Mouse (Mus musculus) heart, embryonic 14.5 days (tissue): ENCODE data around the gene Capns2. TPM values are rescaled to one million over a fixed set of nuclear protein-coding genes. Genes with fewer than 3 reads are reported as not detected.

Source experiments
- ATAC-seq: fragments of 200-750 bp; cut with Nextera tagmentation; 2 replicates; pipeline ENCODE4 v1.8.0; 2017; ENCODE audit warnings: low read depth, moderate TSS enrichment; ENCODE audit not compliant: insufficient number of reproducible peaks, insufficient read depth, low FRiP score
- H3K27ac ChIP-seq, 2 experiments: fragments of 200-500 bp in 1 of 2; fragments of 300-500 bp in 1 of 2; sonication (generic) in 1 of 2; replicated peaks in 1 of 2; 2 replicates each; pipeline ENCODE4 v1.5.1; 2012 to 2014; ENCODE audit warnings: low read depth in 2 of 2, low read length in 2 of 2, control low read depth in 1 of 2, mild to moderate bottlenecking in 1 of 2, mixed read lengths in 1 of 2; ENCODE audit not compliant: control insufficient read depth in 1 of 2, insufficient read depth in 1 of 2
- H3K27me3 ChIP-seq: fragments of 300-500 bp; sonication (generic); 2 replicates; pipeline ENCODE4 v1.6.1; 2014; ENCODE audit warnings: mild to moderate bottlenecking, low read length, control low read depth; ENCODE audit not compliant: control insufficient read depth, insufficient read depth
- H3K36me3 ChIP-seq: fragments of 300-500 bp; sonication (generic); 2 replicates; pipeline ENCODE4 v1.6.1; 2014; ENCODE audit warnings: mild to moderate bottlenecking, control low read depth, low read length, mixed read lengths; ENCODE audit not compliant: control insufficient read depth, insufficient read depth
- H3K4me1 ChIP-seq, 2 experiments: fragments of 200-500 bp in 1 of 2; fragments of 300-500 bp in 1 of 2; sonication (generic) in 1 of 2; 2 replicates each; pipeline ENCODE4 v1.6.1; 2012 to 2014; ENCODE audit warnings: low read length in 2 of 2, control low read depth in 1 of 2, mixed read lengths in 1 of 2; ENCODE audit not compliant: control insufficient read depth in 2 of 2, insufficient read depth in 2 of 2
- H3K4me2 ChIP-seq: fragments of 300-500 bp; sonication (generic); 2 replicates; pipeline ENCODE4 v1.6.1; 2014; ENCODE audit warnings: mild to moderate bottlenecking, low read length
- H3K4me3 ChIP-seq, 2 experiments: fragments of 200-500 bp in 1 of 2; fragments of 300-500 bp in 1 of 2; sonication (generic) in 1 of 2; 2 replicates each; pipeline ENCODE4 v1.5.1; 2012 to 2014; ENCODE audit warnings: low read length in 2 of 2, mild to moderate bottlenecking in 2 of 2, control low read depth in 1 of 2, low read depth in 1 of 2, moderate library complexity in 1 of 2; ENCODE audit not compliant: control insufficient read depth in 1 of 2, insufficient read depth in 1 of 2
- H3K9ac ChIP-seq: fragments of 300-500 bp; sonication (generic); 2 replicates; pipeline ENCODE4 v1.6.1; 2014; ENCODE audit warnings: mild to moderate bottlenecking, low read length
- H3K9me3 ChIP-seq: fragments of 300-500 bp; sonication (generic); 2 replicates; pipeline ENCODE4 v1.6.1; 2016; ENCODE audit warnings: low read length, control low read depth; ENCODE audit not compliant: control insufficient read depth
- WGBS: fragments of 180-500 bp; shearing (Covaris S2); extraction: QIAGEN DNeasy Blood & Tissue Kit; methylation state at CpG from one replicate; pipeline ENCODE4 v1.1.7; 2014; 5-methylcytosine and 5-hydroxymethylcytosine counted together
- microRNA-seq: library from miRNA; unstranded; fragments of <30 nt; microRNA quantifications from one replicate; pipeline ENCODE4, GENCODE M21; 2016
- polyA plus RNA-seq: library from polyadenylated mRNA; unstranded; fragments of >200 nt; fragmentation: Nextera tagmentation; extraction: Ambion mirVana; gene quantifications from 2 replicates; pipeline ENCODE4 v1.2.1, GENCODE M21; 2014

Gene Capns2
- polyA plus RNA-seq, 1 experiment from 2014 or later = 0.20 TPM

- WGBS = 70% methylated on average over 12 of the region's 12 CpGs
Observed at GRCm38 (mm10) chr8:92950639-92951371, 49.6 kb downstream of the Capns2 start.

More at GRCm38 (mm10) chr8:92950639-92951371, 49.6 kb downstream of the Capns2 start:
- H3K27me3 ChIP-seq = no peaks in the 10 kb centered on the region
- no peak overlapping the region for H3K4me2 ChIP-seq
- H3K4me1 ChIP-seq = no peaks in the 10 kb centered on the region
- H3K27ac ChIP-seq = no peak overlapping the region
- no peak overlapping the region for H3K9ac ChIP-seq
- no peaks in the 10 kb centered on the region for H3K9me3 ChIP-seq
- ATAC-seq = no peak
- H3K36me3 ChIP-seq = no peaks in the 10 kb centered on the region
- no peak overlapping the region for H3K4me3 ChIP-seq

Small RNAs within 50 kb of the gene (microRNA-seq; reads per million reads assigned to microRNA genes)
- not detected for gene Gm22151

Other genes starting within 250 kb of the Capns2 start
- gene Irx6, start 227.1 kb upstream of the Capns2 start, polyA plus RNA-seq = 1.9 and 2.4 TPM in 2 replicates
- 123 and 131 TPM in 2 replicates for gene Mmp2, start 74.1 kb upstream of the Capns2 start, polyA plus RNA-seq
- gene Lpcat2, start 46.1 kb upstream of the Capns2 start, polyA plus RNA-seq = 5.0 and 5.7 TPM in 2 replicates
- gene Slc6a2, start 58.7 kb downstream of the Capns2 start, polyA plus RNA-seq = not detected in 2 replicates
- not detected in 2 replicates for gene Ces1a, start 146.8 kb downstream of the Capns2 start, polyA plus RNA-seq
- not detected in 2 replicates for gene Ces1b, start 178.6 kb downstream of the Capns2 start, polyA plus RNA-seq
- not detected in 2 replicates for gene Ces1c, start 229.9 kb downstream of the Capns2 start, polyA plus RNA-seq